Mouse (Mus musculus): ENCODE measurements around the gene Sumo1. TPM values are rescaled to one million over a fixed set of nuclear protein-coding genes. Genes with fewer than 3 reads are reported as not detected.

The Sumo1 gene
- polyA plus RNA-seq, 1 experiment = 28.5 TPM

GRCm38 (mm10) chr1:59607071-59607470 is 63.6 kb downstream of the Sumo1 start:
- no peaks in the 10 kb centered on the region for H3K4me1 ChIP-seq (ENCODE audit: control insufficient read depth, insufficient read depth, low read length)
- WGBS = 85% methylated on average over 7 of the region's 7 CpGs
- no peak for TF ChIP-seq CTCF (conservative IDR thresholded peaks at IDR 0.05; ENCODE audit: insufficient read depth, insufficient read length, low read depth, low read length)
- no peak for TF ChIP-seq POLR2A (IDR thresholded peaks at IDR 0.05; ENCODE audit: low read depth, low read length)
- H3K4me3 ChIP-seq (ENCODE audit: insufficient read depth, low read depth, low read length) = no peak overlapping the region
- DNase-seq = no peak
- no peaks in the 10 kb centered on the region for H3K36me3 ChIP-seq (ENCODE audit: control insufficient read depth, insufficient read depth, low read length)
- no peaks in the 10 kb centered on the region for H3K27me3 ChIP-seq (replicated peaks; ENCODE audit: control insufficient read depth, insufficient read depth, low read length)
- no peak overlapping the region for H3K27ac ChIP-seq (ENCODE audit: insufficient read depth, low read depth, low read length)

DNA sequence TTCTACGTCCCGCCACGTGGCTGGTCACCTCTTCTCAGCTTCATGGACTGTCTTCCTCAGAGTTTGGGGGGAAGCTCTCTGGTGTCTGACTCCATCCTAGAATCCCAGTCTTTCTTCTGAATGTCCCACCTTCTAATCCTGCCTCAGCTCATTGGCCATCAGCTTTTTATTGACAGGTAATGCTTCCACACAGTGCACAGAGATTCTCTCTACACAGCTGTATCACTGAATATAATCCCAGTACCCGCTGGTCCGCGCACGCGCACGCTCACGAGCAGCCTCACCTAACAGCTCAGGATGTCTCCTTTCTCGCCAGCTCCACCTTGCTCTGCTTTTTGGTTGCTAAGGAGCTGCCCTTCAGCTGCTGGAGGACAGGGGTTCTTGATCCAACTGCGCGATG is 64.2 kb downstream of the Sumo1 start:
- no peak for DNase-seq
- H3K4me3 ChIP-seq (ENCODE audit: insufficient read depth, low read depth, low read length) = no peak overlapping the region
- TF ChIP-seq POLR2A (IDR thresholded peaks at IDR 0.05; ENCODE audit: low read depth, low read length) (no peak), CTCF (conservative IDR thresholded peaks at IDR 0.05; ENCODE audit: insufficient read depth, insufficient read length, low read depth, low read length) (no peak)
- H3K4me1 ChIP-seq (ENCODE audit: control insufficient read depth, insufficient read depth, low read length) = no peaks in the 10 kb centered on the region
- no peaks in the 10 kb centered on the region for H3K36me3 ChIP-seq (ENCODE audit: control insufficient read depth, insufficient read depth, low read length)
- WGBS = 94% methylated on average over 13 of the region's 13 CpGs
- no peaks in the 10 kb centered on the region for H3K27me3 ChIP-seq (replicated peaks; ENCODE audit: control insufficient read depth, insufficient read depth, low read length)
- no peak overlapping the region for H3K27ac ChIP-seq (ENCODE audit: insufficient read depth, low read depth, low read length)

DNA sequence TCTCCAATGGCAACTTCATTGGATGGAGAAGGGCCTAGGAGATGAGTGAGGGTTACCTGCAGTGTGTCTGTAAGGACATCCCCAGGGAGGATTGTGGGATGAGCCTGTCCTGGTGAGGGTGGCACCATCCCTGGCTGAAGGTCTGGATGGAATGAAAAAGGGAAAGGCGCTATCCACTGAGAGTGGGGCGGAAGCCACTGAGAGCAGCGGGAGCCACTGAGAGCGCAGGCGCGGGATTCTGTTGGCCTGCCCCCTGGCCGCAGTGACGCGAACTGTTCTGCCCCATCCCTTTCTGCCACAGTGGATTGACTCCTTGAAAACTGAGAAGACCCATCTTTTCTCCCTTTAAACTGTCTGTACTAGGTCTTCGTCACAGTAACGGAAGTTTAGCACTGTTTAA is 66.7 kb downstream of the Sumo1 start:
- no peak overlapping the region for H3K27ac ChIP-seq (ENCODE audit: insufficient read depth, low read depth, low read length)
- no peaks in the 10 kb centered on the region for H3K4me1 ChIP-seq (ENCODE audit: control insufficient read depth, insufficient read depth, low read length)
- no peak for DNase-seq
- WGBS = 48% methylated on average over 11 of the region's 11 CpGs
- no peak overlapping the region for H3K4me3 ChIP-seq (ENCODE audit: insufficient read depth, low read depth, low read length)
- no peaks in the 10 kb centered on the region for H3K27me3 ChIP-seq (replicated peaks; ENCODE audit: control insufficient read depth, insufficient read depth, low read length)
- TF ChIP-seq POLR2A (IDR thresholded peaks at IDR 0.05; ENCODE audit: low read depth, low read length) = no peak
- TF ChIP-seq CTCF (conservative IDR thresholded peaks at IDR 0.05; ENCODE audit: insufficient read depth, insufficient read length, low read depth, low read length) = 0 out of 2 replicates have a peak, but pooled peaks have one; percentile 32
- no peaks in the 10 kb centered on the region for H3K36me3 ChIP-seq (ENCODE audit: control insufficient read depth, insufficient read depth, low read length)

GRCm38 (mm10) chr1:59603417-59603712 is 67.3 kb downstream of the Sumo1 start:
- no peaks in the 10 kb centered on the region for H3K36me3 ChIP-seq (ENCODE audit: control insufficient read depth, insufficient read depth, low read length)
- 79% methylated on average over 2 of the region's 2 CpGs for WGBS
- H3K27me3 ChIP-seq (replicated peaks; ENCODE audit: control insufficient read depth, insufficient read depth, low read length) = no peaks in the 10 kb centered on the region
- H3K4me1 ChIP-seq (ENCODE audit: control insufficient read depth, insufficient read depth, low read length) = no peaks in the 10 kb centered on the region
- no peak overlapping the region for H3K4me3 ChIP-seq (ENCODE audit: insufficient read depth, low read depth, low read length)
- no peak for TF ChIP-seq POLR2A (IDR thresholded peaks at IDR 0.05; ENCODE audit: low read depth, low read length)
- no peak for TF ChIP-seq CTCF (conservative IDR thresholded peaks at IDR 0.05; ENCODE audit: insufficient read depth, insufficient read length, low read depth, low read length)
- H3K27ac ChIP-seq (ENCODE audit: insufficient read depth, low read depth, low read length) = no peak overlapping the region
- DNase-seq = no peak

DNA sequence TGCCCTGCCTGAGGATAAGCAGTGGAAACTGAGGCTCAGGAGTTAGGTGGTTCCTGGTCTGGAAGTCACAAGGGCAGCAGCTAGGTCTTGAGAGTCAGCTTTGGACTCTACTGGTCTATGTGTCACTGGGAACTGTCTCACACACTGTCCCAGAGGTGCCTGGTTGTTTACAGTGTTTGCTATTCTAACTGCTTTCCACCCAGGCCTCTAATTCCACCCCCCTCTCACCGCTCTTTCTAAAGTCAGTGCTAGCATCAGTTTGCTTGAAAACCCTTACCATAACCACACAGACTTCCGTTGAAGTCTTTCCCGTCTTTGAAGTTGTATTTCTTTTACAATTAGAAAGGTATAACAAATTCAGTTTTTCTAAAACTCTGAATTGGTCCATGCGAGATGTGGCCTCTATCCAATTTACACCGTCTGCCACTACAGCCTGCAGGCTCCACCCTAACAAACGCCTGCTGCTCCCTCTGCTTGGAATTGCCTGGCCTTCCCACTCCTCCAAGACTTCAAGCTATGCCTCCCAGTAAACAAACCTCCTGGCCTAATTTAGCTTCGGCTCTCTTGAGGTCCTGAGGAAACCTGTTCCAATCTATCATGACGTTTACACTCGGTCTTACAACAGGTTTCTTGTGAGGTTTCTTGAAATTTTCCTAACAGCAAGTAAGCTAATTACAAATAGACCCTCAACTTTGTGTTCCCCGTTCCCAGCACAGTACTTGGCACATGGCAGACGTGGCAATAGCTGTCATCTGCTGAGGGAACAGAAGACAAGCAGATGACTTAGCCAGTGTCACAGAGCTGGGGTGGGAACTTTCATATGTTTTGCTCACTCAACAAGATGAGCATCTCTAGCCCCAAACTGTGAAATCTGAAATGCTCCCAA is 67.9 kb downstream of the Sumo1 start:
- WGBS = 66% methylated on average over 11 of the region's 11 CpGs
- Histone ChIP-seq H3K4me3 (ENCODE audit: insufficient read depth, low read depth, low read length) (no peak overlapping the region), H3K36me3 (ENCODE audit: control insufficient read depth, insufficient read depth, low read length) (no peaks in the 10 kb centered on the region), H3K27me3 (replicated peaks; ENCODE audit: control insufficient read depth, insufficient read depth, low read length) (no peaks in the 10 kb centered on the region), H3K4me1 (ENCODE audit: control insufficient read depth, insufficient read depth, low read length) (no peaks in the 10 kb centered on the region), H3K27ac (ENCODE audit: insufficient read depth, low read depth, low read length) (no peak overlapping the region)
- TF ChIP-seq POLR2A (IDR thresholded peaks at IDR 0.05; ENCODE audit: low read depth, low read length) (no peak), CTCF (conservative IDR thresholded peaks at IDR 0.05; ENCODE audit: insufficient read depth, insufficient read length, low read depth, low read length) (no peak)
- no peak for DNase-seq

GRCm38 (mm10) chr1:59595609-59596008 is 75.0 kb downstream of the Sumo1 start:
- Histone ChIP-seq H3K4me1 (ENCODE audit: control insufficient read depth, insufficient read depth, low read length) (no peaks in the 10 kb centered on the region), H3K27ac (ENCODE audit: insufficient read depth, low read depth, low read length) (no peak overlapping the region), H3K4me3 (ENCODE audit: insufficient read depth, low read depth, low read length) (no peak overlapping the region), H3K36me3 (ENCODE audit: control insufficient read depth, insufficient read depth, low read length) (no peaks in the 10 kb centered on the region), H3K27me3 (replicated peaks; ENCODE audit: control insufficient read depth, insufficient read depth, low read length) (peaks cover 1% of the 10 kb centered on the region; the same call in 1 of the 2 replicates)
- 78% methylated on average over 9 of the region's 9 CpGs for WGBS
- no peak for DNase-seq
- no peak for TF ChIP-seq CTCF (conservative IDR thresholded peaks at IDR 0.05; ENCODE audit: insufficient read depth, insufficient read length, low read depth, low read length)
- TF ChIP-seq POLR2A (IDR thresholded peaks at IDR 0.05; ENCODE audit: low read depth, low read length) = no peak

GRCm38 (mm10) chr1:59594586-59595266 is 75.9 kb downstream of the Sumo1 start:
- no peak overlapping the region for H3K4me3 ChIP-seq (ENCODE audit: insufficient read depth, low read depth, low read length)
- DNase-seq = no peak
- H3K36me3 ChIP-seq (ENCODE audit: control insufficient read depth, insufficient read depth, low read length) = no peaks in the 10 kb centered on the region
- no peak for TF ChIP-seq CTCF (conservative IDR thresholded peaks at IDR 0.05; ENCODE audit: insufficient read depth, insufficient read length, low read depth, low read length)
- no peak for TF ChIP-seq POLR2A (IDR thresholded peaks at IDR 0.05; ENCODE audit: low read depth, low read length)
- no peaks in the 10 kb centered on the region for H3K4me1 ChIP-seq (ENCODE audit: control insufficient read depth, insufficient read depth, low read length)
- whole genome bisulfite sequencing = 62% methylated on average over 11 of the region's 11 CpGs
- H3K27ac ChIP-seq (ENCODE audit: insufficient read depth, low read depth, low read length) = no peak overlapping the region
- peaks cover 1% of the 10 kb centered on the region; the same call in 1 of the 2 replicates for H3K27me3 ChIP-seq (replicated peaks; ENCODE audit: control insufficient read depth, insufficient read depth, low read length)
